Mouse (Mus musculus) myocyte (in vitro differentiated cells): ENCODE measurements at regions not wholly inside any gene's neighbourhood (a gene's known extent, or its start where the extent isn't known, plus 50 kb on each side); places are given as distances from the start of the nearest gene placed in this dataset.

Experiments
- H3K27me3 ChIP-seq: one replicate; pipeline ENCODE4 v1.6.1; 2011; ENCODE audit not compliant: control insufficient read depth, insufficient read depth, insufficient read length
- H3K36me3 ChIP-seq: one replicate; pipeline ENCODE4 v1.6.1; 2011; ENCODE audit not compliant: control insufficient read depth, insufficient read depth
- H3K4me2 ChIP-seq: one replicate; pipeline ENCODE4 v1.6.1; 2011; ENCODE audit warnings: low read depth, control low read depth
- H3K4me3 ChIP-seq: one replicate; pipeline ENCODE4 v1.5.1; 2011; ENCODE audit warnings: mild to moderate bottlenecking, control low read depth, moderate library complexity
- H3K79me2 ChIP-seq: one replicate; pipeline ENCODE4 v1.6.1; 2011; ENCODE audit not compliant: control insufficient read depth, insufficient read depth
- H3ac ChIP-seq: one replicate; pipeline ENCODE4 v1.6.1; 2011; ENCODE audit not compliant: control insufficient read depth, insufficient read length
- CEBPB ChIP-seq: IDR thresholded peaks from 2 replicates; pipeline ENCODE4 v1.6.1; 2011; ENCODE audit warnings: mild to moderate bottlenecking, moderate library complexity; ENCODE audit not compliant: poor library complexity, insufficient read depth, severe bottlenecking
- E2F4 ChIP-seq: IDR thresholded peaks from one replicate; pipeline ENCODE4 v1.6.1; 2011; ENCODE audit warnings: mild to moderate bottlenecking, control low read depth, moderate library complexity; ENCODE audit not compliant: insufficient read depth
- MAX ChIP-seq: IDR thresholded peaks from one replicate; pipeline ENCODE4 v1.6.1; 2011; ENCODE audit warnings: low read depth, mild to moderate bottlenecking, control low read depth
- MYOD1 ChIP-seq, 3 experiments: IDR thresholded peaks; one replicate each; pipeline ENCODE4 v1.6.1; 2011; ENCODE audit warnings: control low read depth in 2 of 3, low read depth in 2 of 3, mild to moderate bottlenecking in 2 of 3, moderate library complexity in 1 of 3; ENCODE audit not compliant: insufficient read length in 2 of 3, control insufficient read depth in 1 of 3
- MYOG ChIP-seq, 3 experiments: IDR thresholded peaks; one replicate each; pipeline ENCODE4 v1.6.1; 2011; ENCODE audit warnings: control low read depth in 2 of 3, low read depth in 2 of 3, mild to moderate bottlenecking in 2 of 3; ENCODE audit not compliant: insufficient read length in 2 of 3, control insufficient read depth in 1 of 3, insufficient read depth in 1 of 3
- POLR2A ChIP-seq: IDR thresholded peaks from one replicate; pipeline ENCODE4 v1.6.1; 2011; ENCODE audit warnings: low read depth, mild to moderate bottlenecking, control low read depth, moderate library complexity; ENCODE audit not compliant: insufficient read length
- POLR2AphosphoS2 ChIP-seq: IDR thresholded peaks from one replicate; pipeline ENCODE4 v1.6.1; 2011; ENCODE audit warnings: low read depth, control low read depth; ENCODE audit not compliant: insufficient read length
- REST ChIP-seq: IDR thresholded peaks from one replicate; pipeline ENCODE4 v1.6.1; 2011; ENCODE audit warnings: mild to moderate bottlenecking, control low read depth, moderate library complexity; ENCODE audit not compliant: insufficient read depth, insufficient read length
- SRF ChIP-seq: IDR thresholded peaks from one replicate; pipeline ENCODE4 v1.6.1; 2011; ENCODE audit warnings: low read depth; ENCODE audit not compliant: control insufficient read depth, insufficient read length
- TCF12 ChIP-seq: IDR thresholded peaks from one replicate; pipeline ENCODE4 v1.6.1; 2011; ENCODE audit warnings: mild to moderate bottlenecking, control low read depth; ENCODE audit not compliant: poor library complexity, insufficient read depth, severe bottlenecking
- TCF3 ChIP-seq: IDR thresholded peaks from one replicate; pipeline ENCODE4 v1.6.1; 2011; ENCODE audit warnings: low read depth, control low read depth; ENCODE audit not compliant: insufficient read length
- USF1 ChIP-seq: IDR thresholded peaks from one replicate; pipeline ENCODE4 v1.6.1; 2011; ENCODE audit warnings: low read depth, mild to moderate bottlenecking, control low read depth, moderate library complexity

GRCm38 (mm10) chr1:4570730-4571129 is 237.0 kb upstream of the Gm37988 start:
- Histone ChIP-seq H3K4me3 (no peak overlapping the region), H3K36me3 (no peaks in the 10 kb centered on the region), H3K4me2 (no peak overlapping the region), H3ac (no peak overlapping the region), H3K79me2 (no peaks in the 10 kb centered on the region), H3K27me3 (peaks cover 5% of the 10 kb centered on the region)
- TF ChIP-seq POLR2A (no peak), SRF (no peak), CEBPB (no peak), MAX (no peak), REST (no peak), USF1 (no peak), MYOD1 (IDR thresholded peaks at IDR 0.05; ENCODE audit: control insufficient read depth in 1 of 3, insufficient read length in 2 of 3, low read depth in 2 of 3) (no peak), E2F4 (no peak), POLR2AphosphoS2 (no peak), TCF3 (no peak), MYOG (IDR thresholded peaks at IDR 0.05; ENCODE audit: control insufficient read depth in 1 of 3, insufficient read depth in 1 of 3, insufficient read length in 2 of 3, low read depth in 2 of 3) (no peak), TCF12 (no peak)

- H3K36me3 ChIP-seq: no peaks in the 10 kb centered on the region
- peaks cover 5% of the 10 kb centered on the region for H3K27me3 ChIP-seq
- no peaks in the 10 kb centered on the region for H3K79me2 ChIP-seq
- H3ac ChIP-seq: peak overlapping the region; percentile 31
- peak overlapping the region; percentile 67 for H3K4me2 ChIP-seq
- no peak overlapping the region for H3K4me3 ChIP-seq
- TF ChIP-seq MYOD1 (IDR thresholded peaks at IDR 0.05; ENCODE audit: control insufficient read depth in 1 of 3, insufficient read length in 2 of 3, low read depth in 2 of 3) (no peak), USF1 (no peak), MYOG (IDR thresholded peaks at IDR 0.05; ENCODE audit: control insufficient read depth in 1 of 3, insufficient read depth in 1 of 3, insufficient read length in 2 of 3, low read depth in 2 of 3) (no peak), POLR2AphosphoS2 (no peak), MAX (no peak), E2F4 (no peak), TCF3 (no peak), TCF12 (no peak), REST (no peak), POLR2A (no peak), SRF (no peak)
Measured at GRCm38 (mm10) chr1:4571299-4572202, 236.1 kb upstream of the Gm37988 start.

GRCm38 (mm10) chr1:4572311-4572710 is 235.4 kb upstream of the Gm37988 start:
- Histone ChIP-seq H3K4me3 (no peak overlapping the region), H3K27me3 (peaks cover 5% of the 10 kb centered on the region), H3K4me2 (peak overlapping the region; percentile 67)

GRCm38 (mm10) chr1:4574101-4574500 is 233.6 kb upstream of the Gm37988 start:
- Histone ChIP-seq H3ac (no peak overlapping the region), H3K4me3 (no peak overlapping the region), H3K4me2 (no peak overlapping the region), H3K79me2 (no peaks in the 10 kb centered on the region), H3K36me3 (no peaks in the 10 kb centered on the region), H3K27me3 (peaks cover 5% of the 10 kb centered on the region)
- no peak for TF ChIP-seq USF1
- TF ChIP-seq MAX: no peak
- no peak for TF ChIP-seq SRF
- no peak for TF ChIP-seq MYOG (IDR thresholded peaks at IDR 0.05; ENCODE audit: control insufficient read depth in 1 of 3, insufficient read depth in 1 of 3, insufficient read length in 2 of 3, low read depth in 2 of 3)
- TF ChIP-seq TCF3: no peak

More at GRCm38 (mm10) chr1:4572311-4572710, 235.4 kb upstream of the Gm37988 start:
- no peak overlapping the region for H3ac ChIP-seq
- H3K36me3 ChIP-seq: no peaks in the 10 kb centered on the region
- H3K79me2 ChIP-seq: no peaks in the 10 kb centered on the region
- TF ChIP-seq MYOG (IDR thresholded peaks at IDR 0.05; ENCODE audit: control insufficient read depth in 1 of 3, insufficient read depth in 1 of 3, insufficient read length in 2 of 3, low read depth in 2 of 3) (no peak), POLR2AphosphoS2 (no peak), CEBPB (no peak), TCF3 (no peak), REST (no peak), USF1 (no peak), SRF (no peak), MYOD1 (IDR thresholded peaks at IDR 0.05; ENCODE audit: control insufficient read depth in 1 of 3, insufficient read length in 2 of 3, low read depth in 2 of 3) (no peak), POLR2A (no peak), E2F4 (no peak), MAX (no peak), TCF12 (no peak)
